Mouse (Mus musculus): Measurements from ENCODE around the gene Gm26938. TPM values are rescaled to one million over a fixed set of nuclear protein-coding genes. Genes with fewer than 3 reads are reported as not detected.

The Gm26938 gene
- polyA plus RNA-seq, 1 experiment from 2014 or later = not detected

DNA sequence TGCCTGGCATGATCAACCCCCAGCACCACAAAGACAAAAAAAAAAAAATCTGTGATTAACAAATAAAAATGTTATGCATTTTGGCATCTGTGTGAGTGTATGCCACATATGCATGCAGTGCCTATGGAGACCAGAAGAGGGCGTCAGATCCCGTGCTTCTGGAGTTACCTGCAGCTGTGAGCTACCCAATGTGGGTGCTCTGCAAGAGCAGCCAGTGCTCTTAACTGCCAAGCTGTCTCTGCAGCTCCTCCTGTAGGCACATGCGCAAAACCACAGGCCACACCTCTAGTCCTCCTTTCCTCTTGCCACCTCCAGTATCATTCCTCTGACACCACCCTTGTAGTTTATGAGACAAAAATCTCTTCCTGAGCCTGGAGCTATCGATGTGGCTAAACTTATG is 16.8 kb downstream of the Gm26938 start:
- Histone ChIP-seq H3K9ac (ENCODE audit: low read length) (no peak overlapping the region), H3K27ac (ENCODE audit: low read length) (no peak overlapping the region), H3K9me3 (replicated peaks; ENCODE audit: control insufficient read depth, low read length) (no peaks in the 10 kb centered on the region), H3K4me3 (ENCODE audit: low read length) (no peak overlapping the region), H3K27me3 (ENCODE audit: control insufficient read depth, insufficient read depth, low read length) (peaks cover 4% of the 10 kb centered on the region), H3K4me2 (ENCODE audit: low read depth, low read length) (no peak overlapping the region), H3K4me1 (ENCODE audit: control insufficient read depth, insufficient read depth, low read length) (peaks cover 3% of the 10 kb centered on the region), H3K36me3 (ENCODE audit: control insufficient read depth, insufficient read depth) (no peaks in the 10 kb centered on the region)
- no peak for ATAC-seq (replicated peaks; ENCODE audit: extremely low read depth, insufficient read depth, low FRiP score)
- WGBS = 68% methylated on average over 4 of the region's 4 CpGs

DNA sequence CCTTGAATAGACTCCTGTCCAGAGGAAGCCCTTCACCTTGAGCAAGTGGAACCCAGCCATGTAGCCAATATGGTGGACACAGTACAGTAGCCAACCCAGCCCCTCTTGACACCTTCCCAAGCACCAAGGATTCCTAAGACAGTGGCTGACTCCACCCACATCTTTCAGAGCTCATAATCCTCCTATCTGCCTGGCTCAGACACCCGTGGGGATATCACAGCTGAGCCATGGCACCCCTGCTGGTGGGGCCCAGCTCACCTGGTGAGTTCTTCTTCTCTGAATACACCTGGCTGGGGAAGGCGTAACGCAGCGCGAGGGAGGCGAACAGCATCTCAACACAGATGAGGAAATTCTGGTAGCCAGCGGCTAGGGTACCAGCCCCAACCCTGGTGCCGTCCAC is 20.3 kb downstream of the Gm26938 start:
- no peak overlapping the region for H3K4me2 ChIP-seq (ENCODE audit: low read depth, low read length)
- no peaks in the 10 kb centered on the region for H3K9me3 ChIP-seq (replicated peaks; ENCODE audit: control insufficient read depth, low read length)
- WGBS = 90% methylated on average over 8 of the region's 8 CpGs
- H3K27ac ChIP-seq (ENCODE audit: low read length) = no peak overlapping the region
- peaks cover 6% of the 10 kb centered on the region; the same call in 1 of the 2 replicates for H3K36me3 ChIP-seq (ENCODE audit: control insufficient read depth, insufficient read depth)
- ATAC-seq (replicated peaks; ENCODE audit: extremely low read depth, insufficient read depth, low FRiP score) = no peak
- H3K4me3 ChIP-seq (ENCODE audit: low read length) = no peak overlapping the region
- H3K4me1 ChIP-seq (ENCODE audit: control insufficient read depth, insufficient read depth, low read length) = peaks cover 19% of the 10 kb centered on the region
- H3K27me3 ChIP-seq (ENCODE audit: control insufficient read depth, insufficient read depth, low read length) = no peaks in the 10 kb centered on the region
- H3K9ac ChIP-seq (ENCODE audit: low read length) = no peak overlapping the region

DNA sequence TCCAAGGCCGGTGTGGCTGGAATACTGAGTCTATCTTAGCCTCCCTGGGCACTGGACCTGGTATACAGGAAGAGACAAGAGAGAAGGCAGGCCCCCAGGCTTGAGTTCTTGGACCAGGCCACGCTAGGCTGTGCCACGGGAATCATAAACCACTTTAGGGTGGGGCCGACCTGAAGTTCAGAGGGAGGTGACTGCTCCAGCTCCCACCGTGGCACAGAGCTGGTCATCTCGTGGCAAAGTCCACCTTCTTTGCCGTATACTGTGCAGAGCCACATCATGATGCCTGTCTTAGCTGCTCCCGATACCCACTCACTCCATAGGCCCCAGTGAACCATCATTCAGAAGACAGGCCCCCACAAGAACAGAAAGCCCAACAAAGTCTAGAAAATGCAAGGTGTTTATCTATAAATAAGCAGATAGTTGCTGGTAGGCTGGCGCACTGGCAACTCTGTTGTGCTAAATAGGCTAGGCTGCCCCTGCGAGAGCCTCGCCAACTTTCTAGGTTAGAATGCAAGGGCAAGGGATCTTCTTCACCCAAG is 21.6 kb downstream of the Gm26938 start:
- no peak overlapping the region for H3K4me3 ChIP-seq (ENCODE audit: low read length)

DNA sequence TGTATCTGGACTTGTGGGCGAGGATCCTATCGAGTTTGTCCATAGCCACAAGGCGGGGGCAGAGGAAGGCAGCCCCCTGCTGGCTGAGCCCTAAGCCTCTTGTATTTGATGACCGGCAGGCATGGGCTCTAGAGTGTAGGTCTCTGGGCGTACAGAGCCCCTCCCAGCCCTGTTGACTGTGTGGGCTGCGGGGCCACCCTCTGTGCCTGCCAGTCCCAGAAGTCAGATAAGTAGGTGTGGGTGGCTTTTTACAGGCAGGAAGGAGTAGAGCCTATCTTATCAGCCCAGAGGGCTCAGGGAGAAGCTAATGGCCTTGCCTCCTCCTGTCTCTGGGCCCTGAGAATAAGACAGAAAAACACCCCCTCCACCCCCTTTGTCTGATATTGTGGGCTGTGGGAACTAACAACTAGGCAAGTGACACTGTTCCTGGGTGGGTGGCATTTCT is 22.1 kb downstream of the Gm26938 start:
- H3K36me3 ChIP-seq (ENCODE audit: control insufficient read depth, insufficient read depth) = peaks cover 22% of the 10 kb centered on the region
- H3K27ac ChIP-seq (ENCODE audit: low read length) = peak overlapping the region; percentile 75
- H3K4me3 ChIP-seq (ENCODE audit: low read length) = no peak overlapping the region
- 0 out of 2 replicates have a peak overlapping the region, but pooled peaks have one; percentile 42 for H3K9ac ChIP-seq (ENCODE audit: low read length)
- peaks cover 22% of the 10 kb centered on the region for H3K4me1 ChIP-seq (ENCODE audit: control insufficient read depth, insufficient read depth, low read length)
- H3K9me3 ChIP-seq (replicated peaks; ENCODE audit: control insufficient read depth, low read length) = no peaks in the 10 kb centered on the region
- H3K4me2 ChIP-seq (ENCODE audit: low read depth, low read length) = peak overlapping the region; percentile 41; the same call in 1 of the 2 replicates
- H3K27me3 ChIP-seq (ENCODE audit: control insufficient read depth, insufficient read depth, low read length) = no peaks in the 10 kb centered on the region
- WGBS = 4% methylated on average over 6 of the region's 6 CpGs
- peak; percentile 57 for ATAC-seq (replicated peaks; ENCODE audit: extremely low read depth, insufficient read depth, low FRiP score)

More for the DNA sequence above, 21.6 kb downstream of the Gm26938 start:
- H3K4me1 ChIP-seq (ENCODE audit: control insufficient read depth, insufficient read depth, low read length) = peaks cover 22% of the 10 kb centered on the region
- 64% methylated on average over 11 of the region's 11 CpGs for WGBS
- no peaks in the 10 kb centered on the region for H3K27me3 ChIP-seq (ENCODE audit: control insufficient read depth, insufficient read depth, low read length)
- no peaks in the 10 kb centered on the region for H3K9me3 ChIP-seq (replicated peaks; ENCODE audit: control insufficient read depth, low read length)
- H3K9ac ChIP-seq (ENCODE audit: low read length) = 0 out of 2 replicates have a peak overlapping the region, but pooled peaks have one; percentile 28
- peaks cover 17% of the 10 kb centered on the region for H3K36me3 ChIP-seq (ENCODE audit: control insufficient read depth, insufficient read depth)
- ATAC-seq (replicated peaks; ENCODE audit: extremely low read depth, insufficient read depth, low FRiP score) = no peak
- no peak overlapping the region for H3K4me2 ChIP-seq (ENCODE audit: low read depth, low read length)
- H3K27ac ChIP-seq (ENCODE audit: low read length) = peak overlapping the region; percentile 75

DNA sequence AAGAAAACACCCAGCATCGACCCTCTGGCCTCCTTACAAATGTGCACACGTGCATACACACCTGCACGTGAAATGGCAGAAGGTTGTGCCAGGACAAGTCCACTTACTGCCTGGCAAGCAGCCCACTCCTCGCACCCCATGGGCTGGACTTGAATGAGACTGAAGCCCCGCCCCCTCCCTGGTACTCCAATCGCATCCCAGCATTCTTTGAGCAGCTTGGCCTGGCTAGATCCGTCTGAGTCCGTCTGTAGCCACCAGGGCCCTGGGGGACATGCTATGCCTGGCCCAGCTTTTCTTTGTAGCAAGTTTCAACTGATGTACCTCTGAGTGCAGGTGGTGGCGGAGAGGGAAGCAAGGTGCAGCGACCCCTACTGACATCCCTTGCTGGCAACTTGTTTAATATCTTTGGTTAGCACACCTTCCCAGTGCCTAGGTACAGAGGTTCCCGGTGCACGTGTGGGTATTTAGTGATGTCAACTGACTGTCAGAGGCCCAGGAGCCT is 22.6 kb downstream of the Gm26938 start:
- H3K9ac ChIP-seq (ENCODE audit: low read length) = 0 out of 2 replicates have a peak overlapping the region, but pooled peaks have one; percentile 42
- H3K36me3 ChIP-seq (ENCODE audit: control insufficient read depth, insufficient read depth) = peaks cover 22% of the 10 kb centered on the region
- peak; percentile 69 for ATAC-seq (replicated peaks; ENCODE audit: extremely low read depth, insufficient read depth, low FRiP score)
- H3K9me3 ChIP-seq (replicated peaks; ENCODE audit: control insufficient read depth, low read length) = no peaks in the 10 kb centered on the region
- peaks cover 27% of the 10 kb centered on the region for H3K4me1 ChIP-seq (ENCODE audit: control insufficient read depth, insufficient read depth, low read length)
- no peak overlapping the region for H3K4me3 ChIP-seq (ENCODE audit: low read length)
- H3K27me3 ChIP-seq (ENCODE audit: control insufficient read depth, insufficient read depth, low read length) = no peaks in the 10 kb centered on the region
- WGBS = 10% methylated on average over 12 of the region's 12 CpGs
- H3K27ac ChIP-seq (ENCODE audit: low read length) = peak overlapping the region; percentile 75
- peak overlapping the region; percentile 41 for H3K4me2 ChIP-seq (ENCODE audit: low read depth, low read length)

DNA sequence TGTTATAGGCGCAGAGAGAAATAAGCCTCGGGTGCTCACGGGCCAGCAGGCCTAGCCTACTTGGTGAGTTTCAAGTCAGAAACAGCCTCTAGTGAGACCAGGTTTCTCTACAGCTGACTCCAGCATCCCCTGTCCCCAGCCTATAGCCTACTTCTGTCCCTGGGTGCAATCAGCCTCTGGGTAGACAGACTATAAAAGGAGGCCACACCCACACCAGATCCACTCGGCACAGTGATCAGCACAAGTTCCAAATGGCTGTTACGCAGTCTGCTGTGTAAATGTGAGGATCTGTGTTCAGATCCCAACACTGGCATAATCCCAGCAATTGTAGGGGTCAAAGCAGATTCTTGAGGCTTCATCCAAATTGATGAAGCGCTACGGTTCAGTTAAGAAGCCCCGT is 23.0 kb downstream of the Gm26938 start:
- H3K4me2 ChIP-seq (ENCODE audit: low read depth, low read length) = peak overlapping the region; percentile 41; the same call in 1 of the 2 replicates
- H3K9ac ChIP-seq (ENCODE audit: low read length) = no peak overlapping the region
- no peak overlapping the region for H3K4me3 ChIP-seq (ENCODE audit: low read length)
- ATAC-seq (replicated peaks; ENCODE audit: extremely low read depth, insufficient read depth, low FRiP score) = no peak
- H3K27me3 ChIP-seq (ENCODE audit: control insufficient read depth, insufficient read depth, low read length) = no peaks in the 10 kb centered on the region
- no peaks in the 10 kb centered on the region for H3K9me3 ChIP-seq (replicated peaks; ENCODE audit: control insufficient read depth, low read length)
- H3K4me1 ChIP-seq (ENCODE audit: control insufficient read depth, insufficient read depth, low read length) = peaks cover 32% of the 10 kb centered on the region
- peaks cover 22% of the 10 kb centered on the region for H3K36me3 ChIP-seq (ENCODE audit: control insufficient read depth, insufficient read depth)
- H3K27ac ChIP-seq (ENCODE audit: low read length) = no peak overlapping the region
- 73% methylated on average over 8 of the region's 8 CpGs for WGBS

DNA sequence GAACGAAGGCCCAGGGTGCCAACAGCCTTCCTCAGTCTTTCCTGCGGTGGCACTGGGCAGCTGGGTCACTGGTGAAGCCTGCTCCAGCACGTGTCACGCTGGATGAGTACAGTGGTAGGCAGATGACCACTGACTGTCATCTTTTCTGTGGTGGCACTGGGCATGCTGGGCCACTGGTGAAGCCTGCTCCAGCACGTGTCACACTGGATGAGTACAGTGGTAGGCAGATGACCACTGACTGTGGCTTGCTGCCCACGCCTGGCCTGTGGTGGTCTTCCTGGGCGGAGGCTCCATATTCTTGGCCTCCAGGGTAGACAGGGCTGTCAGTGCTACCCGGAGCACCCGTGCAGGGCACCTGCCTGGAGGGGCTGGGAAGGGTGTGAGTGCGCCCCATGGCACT is 24.3 kb downstream of the Gm26938 start:
- H3K27me3 ChIP-seq (ENCODE audit: control insufficient read depth, insufficient read depth, low read length) = no peaks in the 10 kb centered on the region
- no peak overlapping the region for H3K4me2 ChIP-seq (ENCODE audit: low read depth, low read length)
- 94% methylated on average over 10 of the region's 10 CpGs for WGBS
- H3K4me3 ChIP-seq (ENCODE audit: low read length) = no peak overlapping the region
- ATAC-seq (replicated peaks; ENCODE audit: extremely low read depth, insufficient read depth, low FRiP score) = no peak
- H3K27ac ChIP-seq (ENCODE audit: low read length) = no peak overlapping the region
- no peaks in the 10 kb centered on the region for H3K9me3 ChIP-seq (replicated peaks; ENCODE audit: control insufficient read depth, low read length)
- peaks cover 43% of the 10 kb centered on the region for H3K4me1 ChIP-seq (ENCODE audit: control insufficient read depth, insufficient read depth, low read length)
- no peak overlapping the region for H3K9ac ChIP-seq (ENCODE audit: low read length)
- H3K36me3 ChIP-seq (ENCODE audit: control insufficient read depth, insufficient read depth) = peaks cover 22% of the 10 kb centered on the region

DNA sequence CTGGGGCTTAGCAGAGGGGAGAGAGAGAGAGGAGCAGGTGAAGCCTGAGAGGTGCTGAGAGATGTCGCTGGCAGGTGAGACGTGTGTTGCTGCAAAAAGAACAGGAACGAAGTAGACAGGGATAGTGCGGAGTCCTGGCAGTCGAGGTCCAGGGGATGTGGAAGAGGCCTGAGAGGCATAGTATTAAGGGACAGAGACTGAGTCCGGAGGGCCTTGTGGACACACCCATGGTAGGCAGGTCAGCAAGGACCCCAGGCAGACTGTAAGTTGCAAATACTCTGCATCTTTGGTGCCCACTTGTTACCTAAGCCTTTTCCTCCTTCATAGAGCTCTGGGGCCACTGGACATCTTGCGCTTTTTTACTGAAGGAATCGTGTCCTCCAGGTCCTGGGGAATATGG is 25.0 kb downstream of the Gm26938 start:
- Histone ChIP-seq H3K4me1 (ENCODE audit: control insufficient read depth, insufficient read depth, low read length) (peaks cover 49% of the 10 kb centered on the region), H3K27ac (ENCODE audit: low read length) (no peak overlapping the region), H3K27me3 (ENCODE audit: control insufficient read depth, insufficient read depth, low read length) (no peaks in the 10 kb centered on the region), H3K9ac (ENCODE audit: low read length) (no peak overlapping the region), H3K4me3 (ENCODE audit: low read length) (no peak overlapping the region), H3K9me3 (replicated peaks; ENCODE audit: control insufficient read depth, low read length) (no peaks in the 10 kb centered on the region), H3K36me3 (ENCODE audit: control insufficient read depth, insufficient read depth) (peaks cover 22% of the 10 kb centered on the region), H3K4me2 (ENCODE audit: low read depth, low read length) (no peak overlapping the region)
- no peak for ATAC-seq (replicated peaks; ENCODE audit: extremely low read depth, insufficient read depth, low FRiP score)
- WGBS = 84% methylated on average over 8 of the region's 8 CpGs

DNA sequence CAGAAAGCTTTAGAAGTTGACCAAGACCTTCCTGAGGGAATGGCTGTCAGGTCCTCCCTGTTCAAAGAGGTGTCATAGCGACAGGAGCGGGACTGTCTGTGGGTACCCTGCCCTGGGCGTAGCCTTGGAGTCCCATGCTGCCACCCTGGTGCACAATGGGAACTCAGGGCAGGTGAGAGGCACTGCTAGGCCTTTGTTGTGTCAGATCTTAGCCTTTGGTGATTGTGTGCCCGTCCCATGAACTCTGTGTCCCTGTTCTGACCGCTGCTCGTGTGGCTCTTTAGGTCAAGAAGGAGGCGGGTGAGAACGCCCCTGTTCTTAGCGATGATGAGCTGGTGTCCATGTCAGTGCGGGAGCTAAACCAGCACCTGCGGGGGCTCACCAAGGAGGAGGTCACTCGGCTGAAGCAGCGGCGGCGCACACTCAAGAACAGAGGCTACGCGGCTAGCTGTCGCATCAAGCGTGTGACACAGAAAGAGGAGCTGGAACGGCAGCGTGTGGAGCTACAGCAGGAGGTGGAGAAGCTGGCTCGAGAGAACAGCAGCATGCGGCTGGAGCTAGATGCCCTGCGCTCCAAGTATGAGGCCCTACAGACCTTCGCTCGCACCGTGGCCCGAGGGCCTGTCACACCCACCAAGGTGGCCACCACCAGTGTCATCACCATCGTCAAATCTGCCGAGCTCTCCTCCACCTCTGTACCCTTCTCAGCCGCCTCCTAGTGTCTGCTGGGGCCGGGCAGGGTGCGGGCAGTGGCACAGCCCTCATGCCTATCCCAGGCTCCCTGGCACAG is 26.2 kb downstream of the Gm26938 start:
- no peak overlapping the region for H3K4me3 ChIP-seq (ENCODE audit: low read length)
- WGBS = 89% methylated on average over 33 of the region's 33 CpGs

More for the DNA sequence above, 26.2 kb downstream of the Gm26938 start:
- no peaks in the 10 kb centered on the region for H3K27me3 ChIP-seq (ENCODE audit: control insufficient read depth, insufficient read depth, low read length)
- peaks cover 22% of the 10 kb centered on the region for H3K36me3 ChIP-seq (ENCODE audit: control insufficient read depth, insufficient read depth)
- H3K4me2 ChIP-seq (ENCODE audit: low read depth, low read length) = no peak overlapping the region
- H3K9ac ChIP-seq (ENCODE audit: low read length) = no peak overlapping the region
- no peaks in the 10 kb centered on the region for H3K9me3 ChIP-seq (replicated peaks; ENCODE audit: control insufficient read depth, low read length)
- ATAC-seq (replicated peaks; ENCODE audit: extremely low read depth, insufficient read depth, low FRiP score) = no peak
- peaks cover 61% of the 10 kb centered on the region for H3K4me1 ChIP-seq (ENCODE audit: control insufficient read depth, insufficient read depth, low read length)
- no peak overlapping the region for H3K27ac ChIP-seq (ENCODE audit: low read length)
